Mouse (Mus musculus) lung, postnatal 0 days (tissue): ENCODE data around the gene Tctn1.

Experiments
- CTCF ChIP-seq: IDR thresholded peaks from 2 replicates; pipeline ENCODE4 v1.5.1; 2016; ENCODE audit warnings: antibody characterized with exemption, mild to moderate bottlenecking
- EP300 ChIP-seq: IDR thresholded peaks from 2 replicates; pipeline ENCODE4 v1.6.1; 2016; ENCODE audit warnings: antibody characterized with exemption, mild to moderate bottlenecking, control low read depth

- TF ChIP-seq EP300 (no peak), CTCF (peak; percentile 85)
Observed at GRCm38 (mm10) chr5:122267899-122268298, 3.6 kb upstream of the Tctn1 start.
